Mouse (Mus musculus): ENCODE results near the gene Ube2g1. TPM values are rescaled to one million over a fixed set of nuclear protein-coding genes. Genes with fewer than 3 reads are reported as not detected.
"Not testable (repeated sequence)": the region's sequence is repeated elsewhere in the genome, so short reads cannot be mapped to it uniquely, and the experiment has no call there.

Gene Ube2g1
- total RNA-seq, 2 experiments from 2014 or later, result 54.9 to 60.6 TPM

- no peak for DNase-seq
- intact Hi-C loops (cut with DNase I), result no loop called here
Measured at GRCm38 (mm10) chr11:72595010-72595737, 11.9 kb upstream of the Ube2g1 start.

- no peak for DNase-seq
- intact Hi-C loops (cut with DNase I), result no loop called here
Measured at GRCm38 (mm10) chr11:72597780-72598179, 9.3 kb upstream of the Ube2g1 start.

GRCm38 (mm10) chr11:72607469-72608070 lies 487 bp downstream of the Ube2g1 start:
- intact Hi-C loops (cut with DNase I), result loop anchor here (5.0 kb wide), 1 partner anchor 85 kb away; the partner anchor contains the start of gene Ankfy1
- DNase-seq, result peak; percentile 90 to 94

- intact Hi-C loops (cut with DNase I), result loop anchor here (5.0 kb wide), 1 partner anchor 84 kb away; the partner anchor contains the start of gene Ankfy1
- DNase-seq, result peak; percentile 90 to 92
Measured at GRCm38 (mm10) chr11:72608071-72608679, 1.1 kb downstream of the Ube2g1 start.

- no peak for DNase-seq
- intact Hi-C loops (cut with DNase I), result loop anchor here (5.0 kb wide), 1 partner anchor 83 kb away; the partner anchor contains the start of gene Ankfy1
Measured at GRCm38 (mm10) chr11:72609242-72609641, 2.2 kb downstream of the Ube2g1 start.

GRCm38 (mm10) chr11:72614336-72614735 lies 7.3 kb downstream of the Ube2g1 start:
- intact Hi-C loops (cut with DNase I); DNase-seq: not testable (repeated sequence)

GRCm38 (mm10) chr11:72615931-72616330 lies 8.8 kb downstream of the Ube2g1 start:
- intact Hi-C loops (cut with DNase I), result no loop called here
- no peak for DNase-seq

- intact Hi-C loops (cut with DNase I), result no loop called here
- no peak for DNase-seq
Measured at GRCm38 (mm10) chr11:72618476-72618875, 11.4 kb downstream of the Ube2g1 start.

GRCm38 (mm10) chr11:72642730-72643129 lies 35.6 kb downstream of the Ube2g1 start:
- intact Hi-C loops (cut with DNase I), result no loop called here
- no peak for DNase-seq

GRCm38 (mm10) chr11:72645386-72645785 lies 38.3 kb downstream of the Ube2g1 start:
- DNase-seq, result peak in 1 of 2 experiments; percentile 5
- intact Hi-C loops (cut with DNase I), result no loop called here

GRCm38 (mm10) chr11:72650347-72650746 lies 43.3 kb downstream of the Ube2g1 start:
- intact Hi-C loops (cut with DNase I), result no loop called here
- DNase-seq, result no peak

- intact Hi-C loops (cut with DNase I), result loop anchor here (5.0 kb wide), 1 partner anchor 57 kb away; no protein-coding TSS in a partner anchor
- no peak for DNase-seq
Measured at GRCm38 (mm10) chr11:72659918-72660317, 52.8 kb downstream of the Ube2g1 start.

- no peak for DNase-seq
- intact Hi-C loops (cut with DNase I), result loop anchor here (5.0 kb wide), 1 partner anchor 57 kb away; no protein-coding TSS in a partner anchor
Measured at GRCm38 (mm10) chr11:72660359-72660758, 53.3 kb downstream of the Ube2g1 start.

GRCm38 (mm10) chr11:72664641-72665040 lies 57.6 kb downstream of the Ube2g1 start:
- intact Hi-C loops (cut with DNase I), result loop anchor here (5.0 kb wide), 1 partner anchor 53 kb away; no protein-coding TSS in a partner anchor
- no peak for DNase-seq

GRCm38 (mm10) chr11:72670634-72671033 lies 63.6 kb downstream of the Ube2g1 start:
- no peak for DNase-seq
- intact Hi-C loops (cut with DNase I), result no loop called here

- intact Hi-C loops (cut with DNase I), result no loop called here
- DNase-seq, result no peak
Measured at GRCm38 (mm10) chr11:72671294-72671988, 64.4 kb downstream of the Ube2g1 start.

GRCm38 (mm10) chr11:72672438-72672837 lies 65.4 kb downstream of the Ube2g1 start:
- DNase-seq, result no peak
- intact Hi-C loops (cut with DNase I), result no loop called here

GRCm38 (mm10) chr11:72675280-72675679 lies 68.2 kb downstream of the Ube2g1 start:
- intact Hi-C loops (cut with DNase I), result no loop called here
- no peak for DNase-seq

- no peak for DNase-seq
- intact Hi-C loops (cut with DNase I), result no loop called here
Measured at GRCm38 (mm10) chr11:72680726-72681125, 73.6 kb downstream of the Ube2g1 start.

- intact Hi-C loops (cut with DNase I), result no loop called here
- no peak for DNase-seq
Measured at GRCm38 (mm10) chr11:72683402-72683801, 76.3 kb downstream of the Ube2g1 start.

- intact Hi-C loops (cut with DNase I), result no loop called here
Measured at GRCm38 (mm10) chr11:72686697-72687096, 79.6 kb downstream of the Ube2g1 start.

More at GRCm38 (mm10) chr11:72686697-72687096, 79.6 kb downstream of the Ube2g1 start:
- DNase-seq, result no peak
